ENCODE assay signal across 12 mouse cellular contexts in genomic region chr7:80123115-80123514, GRCm38 (mm10). TPM values are rescaled to one million over a fixed set of nuclear protein-coding genes. Genes with fewer than 3 reads are reported as not detected.
DNase-seq lines count a peak whose midpoint lies in the region; ATAC-seq lines count a peak whose summit lies in the region.
"Had no signal": no experiment of that assay in that cellular context is flagged by ENCODE, and none has a peak within 500 bp of the region (broad histone marks: within the 10 kb centered on the region; RNA-seq: fewer than 3 reads in every experiment).

No protein-coding gene starts in this region.

- H3K27me3 ChIP-seq in forebrain, embryonic 13.5 days: no peaks in the 10 kb centered on the region
- H3K27me3 ChIP-seq: embryonic facial prominence, embryonic 15.5 days; heart, embryonic 12.5 days had no signal

- no peaks in the 10 kb centered on the region for H3K36me3 ChIP-seq in forebrain, embryonic 13.5 days (ENCODE audit: poor library complexity, severe bottlenecking)
- H3K36me3 ChIP-seq: embryonic facial prominence, embryonic 15.5 days; heart, embryonic 12.5 days had no signal

- H3K4me2 ChIP-seq in forebrain, embryonic 13.5 days: no peak overlapping the region
- H3K4me2 ChIP-seq: embryonic facial prominence, embryonic 15.5 days; heart, embryonic 12.5 days; lung, embryonic 14.5 days had no signal

- H3K9ac ChIP-seq in forebrain, embryonic 13.5 days: no peak overlapping the region
- H3K9ac ChIP-seq: embryonic facial prominence, embryonic 15.5 days; heart, embryonic 12.5 days; lung, embryonic 14.5 days had no signal

- no peak overlapping the region for H3K27ac ChIP-seq in forebrain, embryonic 13.5 days
- H3K27ac ChIP-seq: embryonic facial prominence, embryonic 15.5 days had no signal

- ATAC-seq in hematopoietic stem cell, adult 5-6 weeks (replicated peaks in 1 of 2; ENCODE audit: insufficient read depth in 1 of 2, low FRiP score in 2 of 2, low TSS enrichment in 1 of 2, low read depth in 1 of 2, poor library complexity in 2 of 2, severe bottlenecking in 2 of 2): peak; percentile 17 to 58; a peak in 2 of 4 replicates
- ATAC-seq in forebrain, embryonic 13.5 days: no peak

- peak; percentile 41 for DNase-seq in gastrocnemius, postnatal 25 days
- DNase-seq in gastrocnemius, adult 18-20 months (ENCODE audit: low spot score): no peak
- DNase-seq in CD4-positive helper T cell, adult 2 months (ENCODE audit: low read depth, low spot score): peak; percentile 59
- DNase-seq in naive thymus-derived CD4-positive, alpha-beta T cell, adult 2 months (ENCODE audit: low read depth): peak; percentile 63
- no peak for DNase-seq in layer of hippocampus, postnatal 36 days
- DNase-seq in frontal cortex, postnatal 36 days (ENCODE audit: low spot score in 2 of 2): no peak
- DNase-seq: cerebellum, postnatal 25 days; lung, embryonic 14.5 days had no signal

- no peak overlapping the region for H3K4me3 ChIP-seq in forebrain, embryonic 13.5 days
- H3K4me3 ChIP-seq: embryonic facial prominence, embryonic 15.5 days; heart, embryonic 12.5 days had no signal

- H3K9me3 ChIP-seq in forebrain, embryonic 13.5 days (replicated peaks): no peaks in the 10 kb centered on the region
- H3K9me3 ChIP-seq: embryonic facial prominence, embryonic 15.5 days; heart, embryonic 12.5 days had no signal

- H3K4me1 ChIP-seq in forebrain, embryonic 13.5 days: no peaks in the 10 kb centered on the region

- WGBS in forebrain, embryonic 13.5 days: 67% methylated on average over 4 of the region's 4 CpGs

RNA-seq across cellular contexts. Expression of gene Idh2, which starts 7.9 kb away (rescaled TPM):
- total RNA-seq in gastrocnemius, postnatal 25 days (2021): 100 to 1,000 TPM; 102 to 256 TPM
- 100 to 1,000 TPM; 317 to 516 TPM for total RNA-seq in gastrocnemius, adult 18-20 months (2021)
- 180 and 242 TPM in 2 replicates for total RNA-seq in hematopoietic stem cell, adult 5-6 weeks (2017)
- total RNA-seq in layer of hippocampus, postnatal 36 days (2021): 10 to 100 TPM; 57.6 to 61.5 TPM
- 351 and 386 TPM in 2 replicates for polyA plus RNA-seq in forebrain, embryonic 13.5 days (2015; fragmentation: Nextera tagmentation; extraction: Ambion mirVana)

Comparison
In these comparisons a context has a peak if more than half of its experiments do, and no peak if none do; other contexts are left out.
1. DNase-seq: peak in gastrocnemius, postnatal 25 days (single experiment), CD4-positive helper T cell, adult 2 months (single experiment) and naive thymus-derived CD4-positive, alpha-beta T cell, adult 2 months (single experiment); none in gastrocnemius, adult 18-20 months (single experiment), layer of hippocampus, postnatal 36 days (0 of 2) and frontal cortex, postnatal 36 days (0 of 2).